Mouse (Mus musculus) heart, embryonic 14.5 days (tissue): ENCODE measurements at regions not wholly inside any gene's neighbourhood (a gene's known extent, or its start where the extent isn't known, plus 50 kb on each side); places are given as distances from the start of the nearest gene placed in this dataset.

Experiments used
- ATAC-seq: fragments of 200-750 bp; cut with Nextera tagmentation; 2 replicates; pipeline ENCODE4 v1.8.0; 2017; ENCODE audit warnings: low read depth, moderate TSS enrichment; ENCODE audit not compliant: insufficient number of reproducible peaks, insufficient read depth, low FRiP score
- H3K27ac ChIP-seq, 2 experiments: fragments of 200-500 bp in 1 of 2; fragments of 300-500 bp in 1 of 2; sonication (generic) in 1 of 2; replicated peaks in 1 of 2; 2 replicates each; pipeline ENCODE4 v1.5.1; 2012 to 2014; ENCODE audit warnings: low read depth in 2 of 2, low read length in 2 of 2, control low read depth in 1 of 2, mild to moderate bottlenecking in 1 of 2, mixed read lengths in 1 of 2; ENCODE audit not compliant: control insufficient read depth in 1 of 2, insufficient read depth in 1 of 2
- H3K27me3 ChIP-seq: fragments of 300-500 bp; sonication (generic); 2 replicates; pipeline ENCODE4 v1.6.1; 2014; ENCODE audit warnings: mild to moderate bottlenecking, low read length, control low read depth; ENCODE audit not compliant: control insufficient read depth, insufficient read depth
- H3K36me3 ChIP-seq: fragments of 300-500 bp; sonication (generic); 2 replicates; pipeline ENCODE4 v1.6.1; 2014; ENCODE audit warnings: mild to moderate bottlenecking, control low read depth, low read length, mixed read lengths; ENCODE audit not compliant: control insufficient read depth, insufficient read depth
- H3K4me1 ChIP-seq, 2 experiments: fragments of 200-500 bp in 1 of 2; fragments of 300-500 bp in 1 of 2; sonication (generic) in 1 of 2; 2 replicates each; pipeline ENCODE4 v1.6.1; 2012 to 2014; ENCODE audit warnings: low read length in 2 of 2, control low read depth in 1 of 2, mixed read lengths in 1 of 2; ENCODE audit not compliant: control insufficient read depth in 2 of 2, insufficient read depth in 2 of 2
- H3K4me2 ChIP-seq: fragments of 300-500 bp; sonication (generic); 2 replicates; pipeline ENCODE4 v1.6.1; 2014; ENCODE audit warnings: mild to moderate bottlenecking, low read length
- H3K4me3 ChIP-seq, 2 experiments: fragments of 200-500 bp in 1 of 2; fragments of 300-500 bp in 1 of 2; sonication (generic) in 1 of 2; 2 replicates each; pipeline ENCODE4 v1.5.1; 2012 to 2014; ENCODE audit warnings: low read length in 2 of 2, mild to moderate bottlenecking in 2 of 2, control low read depth in 1 of 2, low read depth in 1 of 2, moderate library complexity in 1 of 2; ENCODE audit not compliant: control insufficient read depth in 1 of 2, insufficient read depth in 1 of 2
- H3K9ac ChIP-seq: fragments of 300-500 bp; sonication (generic); 2 replicates; pipeline ENCODE4 v1.6.1; 2014; ENCODE audit warnings: mild to moderate bottlenecking, low read length
- H3K9me3 ChIP-seq: fragments of 300-500 bp; sonication (generic); 2 replicates; pipeline ENCODE4 v1.6.1; 2016; ENCODE audit warnings: low read length, control low read depth; ENCODE audit not compliant: control insufficient read depth
- WGBS: fragments of 180-500 bp; shearing (Covaris S2); extraction: QIAGEN DNeasy Blood & Tissue Kit; methylation state at CpG from one replicate; pipeline ENCODE4 v1.1.7; 2014; 5-methylcytosine and 5-hydroxymethylcytosine counted together

DNA sequence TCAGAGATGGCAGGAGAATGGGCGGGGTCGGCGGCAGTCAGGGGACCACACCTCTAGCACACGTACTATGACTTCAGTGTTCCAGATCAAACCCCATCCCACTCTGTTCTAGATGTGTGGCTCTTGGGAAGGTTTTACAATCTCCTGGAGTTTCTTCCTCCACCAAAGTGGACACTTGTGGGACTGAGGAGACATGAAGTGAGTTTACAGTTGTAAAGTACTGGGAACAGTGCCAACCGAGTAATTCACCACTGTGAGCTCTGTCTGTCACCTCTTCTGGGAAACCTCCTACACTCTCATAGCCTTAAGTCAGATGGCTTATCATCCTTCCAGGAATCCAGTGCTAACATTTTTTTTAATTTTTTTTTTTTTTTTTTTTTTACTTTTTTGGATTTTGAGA, 209.1 kb downstream of the Xxylt1 start:
- Histone ChIP-seq H3K36me3 (no peaks in the 10 kb centered on the region), H3K27ac (no peak overlapping the region), H3K4me3 (no peak overlapping the region), H3K9me3 (peaks cover 3% of the 10 kb centered on the region; the same call in 1 of the 2 replicates), H3K27me3 (no peaks in the 10 kb centered on the region), H3K4me1 (peaks cover 16 to 26% of the 10 kb centered on the region in 2 experiments), H3K4me2 (no peak overlapping the region), H3K9ac (no peak overlapping the region)
- no peak for ATAC-seq
- WGBS, result 79% methylated on average over 5 of the region's 5 CpGs

DNA sequence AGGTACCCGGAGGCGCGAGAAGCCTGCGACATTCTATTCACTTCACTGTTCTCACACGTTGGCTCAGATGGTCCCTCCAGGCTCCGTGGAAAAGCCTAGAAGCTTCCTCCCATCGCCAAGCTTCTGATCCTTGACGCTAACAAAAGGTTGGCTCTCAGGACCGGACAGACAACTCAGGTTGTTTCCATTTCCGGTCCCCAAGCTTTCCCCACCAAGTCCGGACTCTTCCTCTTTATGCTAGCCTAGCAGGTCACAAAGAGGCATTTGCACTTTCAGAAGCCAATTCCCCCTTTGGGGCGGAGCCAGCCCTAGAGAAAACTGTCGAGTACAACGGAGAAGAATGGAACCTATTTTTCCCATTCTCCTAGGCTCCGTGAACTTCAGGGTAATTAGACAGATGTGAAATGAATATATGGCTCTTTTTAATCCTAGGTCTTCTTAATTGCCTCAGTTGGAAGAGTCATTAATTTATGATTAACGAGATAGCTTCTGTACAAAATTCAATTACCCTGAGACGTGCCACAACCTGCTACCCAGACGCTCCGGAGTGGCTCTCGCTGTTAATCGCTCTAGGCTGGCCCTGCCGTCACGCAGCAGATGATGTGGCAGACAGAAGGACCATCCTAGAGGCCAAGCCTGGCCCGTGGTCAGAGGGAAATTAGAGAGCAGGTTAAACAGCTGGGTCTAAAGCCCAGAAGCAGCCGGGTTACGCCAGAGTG, 207.6 kb downstream of the Xxylt1 start:
- H3K4me3 ChIP-seq, result no peak overlapping the region
- WGBS, result 41% methylated on average over 26 of the region's 26 CpGs
- peaks cover 16 to 26% of the 10 kb centered on the region in 2 experiments for H3K4me1 ChIP-seq
- H3K27ac ChIP-seq, result no peak overlapping the region; a peak in 1 of 4 replicates
- H3K4me2 ChIP-seq, result peak overlapping the region; percentile 44
- ATAC-seq, result no peak
- H3K27me3 ChIP-seq, result no peaks in the 10 kb centered on the region
- H3K9me3 ChIP-seq, result no peaks in the 10 kb centered on the region
- 0 out of 2 replicates have a peak overlapping the region, but pooled peaks have one; percentile 36 for H3K9ac ChIP-seq
- no peaks in the 10 kb centered on the region for H3K36me3 ChIP-seq

DNA sequence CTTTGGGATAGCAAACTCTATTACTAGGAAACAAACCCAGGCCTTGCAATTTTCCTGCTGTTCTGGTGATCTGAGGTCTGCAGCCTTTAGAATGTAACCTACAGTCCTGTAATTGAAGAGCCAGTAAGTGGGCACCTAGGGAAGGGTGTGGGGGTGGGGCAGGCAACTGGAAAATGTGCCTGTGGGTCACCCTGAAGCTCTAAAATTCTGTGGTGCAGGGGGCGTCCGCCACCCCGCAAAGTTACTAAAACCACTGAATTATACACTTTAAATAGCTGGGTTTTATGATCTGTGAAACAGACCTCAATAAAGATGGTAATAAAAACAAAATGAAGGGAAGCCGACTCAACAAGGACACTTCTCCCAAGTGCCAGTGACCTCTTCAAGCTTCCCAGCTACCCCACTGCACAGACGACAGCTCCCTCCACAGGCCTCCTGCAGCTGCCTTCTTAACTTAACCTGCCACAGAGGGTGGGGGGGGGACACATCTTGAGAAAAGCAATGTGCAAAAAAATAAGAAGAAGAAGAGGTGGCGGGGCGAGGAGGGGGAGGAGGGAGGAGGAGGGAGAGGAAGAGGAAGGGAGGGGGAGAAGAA, 205.9 kb downstream of the Xxylt1 start:
- 0 out of 2 replicates have a peak, but pooled peaks cover 3% of the 10 kb centered on the region for H3K9me3 ChIP-seq
- peaks cover 12 to 25% of the 10 kb centered on the region in 2 experiments for H3K4me1 ChIP-seq
- no peaks in the 10 kb centered on the region for H3K36me3 ChIP-seq
- no peaks in the 10 kb centered on the region for H3K27me3 ChIP-seq
- H3K4me2 ChIP-seq, result no peak overlapping the region
- H3K27ac ChIP-seq, result no peak overlapping the region
- no peak overlapping the region for H3K4me3 ChIP-seq
- no peak for ATAC-seq
- 72% methylated on average over 7 of the region's 7 CpGs for WGBS
- H3K9ac ChIP-seq, result no peak overlapping the region

DNA sequence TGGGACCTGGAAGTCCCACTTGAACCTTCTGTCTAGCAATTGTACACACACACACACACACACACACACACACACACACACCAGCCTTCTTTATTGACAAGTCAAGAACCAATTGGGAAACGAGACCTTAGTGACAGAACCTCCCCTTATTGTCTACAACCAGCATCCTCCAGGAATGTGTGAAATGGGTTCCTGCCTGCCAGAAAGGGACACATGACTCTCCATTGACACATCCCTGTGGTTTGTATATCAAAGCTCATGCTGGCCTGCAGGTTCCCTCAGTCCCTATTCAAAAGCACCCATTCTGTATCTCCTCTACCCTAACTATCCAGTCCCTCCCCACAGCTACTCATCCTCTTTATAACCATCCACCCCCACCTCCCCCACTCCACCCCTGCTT, 202.4 kb downstream of the Xxylt1 start:
- no peak overlapping the region for H3K4me2 ChIP-seq
- no peak for ATAC-seq
- H3K27me3 ChIP-seq, result no peaks in the 10 kb centered on the region
- H3K4me1 ChIP-seq, result peaks cover 3 to 9% of the 10 kb centered on the region in 2 experiments; a peak in 2 of 4 replicates
- H3K36me3 ChIP-seq, result no peaks in the 10 kb centered on the region
- no peak overlapping the region for H3K9ac ChIP-seq
- H3K9me3 ChIP-seq, result 0 out of 2 replicates have a peak, but pooled peaks cover 3% of the 10 kb centered on the region
- 69% methylated on average over 1 of the region's 1 CpGs for WGBS
- H3K27ac ChIP-seq, result no peak overlapping the region
- no peak overlapping the region for H3K4me3 ChIP-seq

DNA sequence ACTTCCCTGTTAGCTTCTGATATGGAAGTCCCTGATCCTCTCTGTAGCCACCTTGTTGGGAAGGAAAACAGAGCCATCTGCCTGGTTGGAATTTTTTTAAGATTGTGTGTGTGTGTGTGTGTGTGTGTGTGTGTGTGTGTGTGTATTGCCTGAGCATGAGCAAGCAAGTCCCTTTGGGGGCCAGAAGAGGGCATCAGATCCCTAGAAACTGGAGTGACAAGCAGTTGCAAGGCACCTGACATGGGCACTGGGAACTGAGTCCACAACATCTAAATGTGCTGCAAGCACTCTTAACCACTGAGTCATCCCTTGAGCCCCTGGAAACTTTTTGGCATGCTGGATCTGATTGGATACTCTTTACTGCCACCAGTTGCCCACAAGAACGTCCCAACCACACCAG, 201.4 kb downstream of the Xxylt1 start:
- WGBS, result 89% methylated on average over 1 of the region's 1 CpGs
- no peak overlapping the region for H3K27ac ChIP-seq
- no peaks in the 10 kb centered on the region for H3K36me3 ChIP-seq
- H3K4me1 ChIP-seq, result peaks cover 3 to 6% of the 10 kb centered on the region in 2 experiments; a peak in 2 of 4 replicates
- no peak for ATAC-seq
- no peak overlapping the region for H3K4me2 ChIP-seq
- no peaks in the 10 kb centered on the region for H3K27me3 ChIP-seq
- 0 out of 2 replicates have a peak, but pooled peaks cover 3% of the 10 kb centered on the region for H3K9me3 ChIP-seq
- H3K4me3 ChIP-seq, result no peak overlapping the region
- no peak overlapping the region for H3K9ac ChIP-seq

DNA sequence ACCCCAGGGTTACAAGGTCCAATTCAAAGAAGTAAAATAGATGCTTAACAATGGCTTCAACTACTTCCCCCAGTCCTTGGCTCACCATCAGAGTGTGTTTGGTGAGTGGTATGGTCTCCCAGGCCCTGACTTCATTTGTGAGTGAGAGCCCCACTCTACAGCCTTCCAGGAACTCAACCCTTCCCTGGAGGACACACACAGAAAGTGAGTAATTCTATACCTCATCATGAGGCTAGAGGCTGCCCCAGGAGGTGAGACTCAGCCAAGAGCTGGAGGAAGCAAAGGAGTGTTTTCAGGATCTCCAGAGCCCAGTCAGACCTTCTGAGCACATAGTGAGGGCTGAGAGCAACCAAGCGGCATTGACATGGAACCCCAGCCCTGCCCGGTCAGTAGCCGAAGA, 200.6 kb downstream of the Xxylt1 start:
- no peak overlapping the region for H3K4me3 ChIP-seq
- ATAC-seq, result no peak
- H3K27ac ChIP-seq, result no peak overlapping the region
- H3K4me2 ChIP-seq, result no peak overlapping the region
- H3K4me1 ChIP-seq, result peaks cover 3 to 6% of the 10 kb centered on the region in 2 experiments; a peak in 2 of 4 replicates
- H3K9ac ChIP-seq, result no peak overlapping the region
- 0 out of 2 replicates have a peak, but pooled peaks cover 3% of the 10 kb centered on the region for H3K9me3 ChIP-seq
- WGBS, result 96% methylated on average over 3 of the region's 3 CpGs
- no peaks in the 10 kb centered on the region for H3K27me3 ChIP-seq
- H3K36me3 ChIP-seq, result no peaks in the 10 kb centered on the region

DNA sequence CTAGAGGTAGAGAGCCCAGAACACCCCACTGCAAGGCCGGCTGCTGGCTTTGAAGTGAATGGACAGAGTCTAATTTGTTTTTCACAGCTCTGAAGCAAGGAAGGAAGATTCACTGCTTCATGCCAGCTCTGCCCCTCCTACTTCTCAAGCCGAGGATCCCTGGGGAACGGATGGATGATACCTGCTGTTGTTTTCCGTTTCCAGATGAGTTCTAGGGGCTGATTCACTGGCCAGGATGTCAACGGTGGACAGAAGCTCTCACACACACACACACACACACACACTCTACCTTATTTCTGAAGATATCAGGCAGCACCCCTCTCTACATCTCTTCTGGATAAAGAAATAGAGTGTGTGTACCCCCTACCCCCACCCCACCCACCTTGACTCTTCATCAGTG, 200.0 kb downstream of the Xxylt1 start:
- no peak overlapping the region for H3K4me3 ChIP-seq
- no peaks in the 10 kb centered on the region for H3K36me3 ChIP-seq
- no peak overlapping the region for H3K4me2 ChIP-seq
- H3K9me3 ChIP-seq, result 0 out of 2 replicates have a peak, but pooled peaks cover 3% of the 10 kb centered on the region
- no peaks in the 10 kb centered on the region for H3K27me3 ChIP-seq
- no peak overlapping the region for H3K27ac ChIP-seq
- no peak for ATAC-seq
- H3K4me1 ChIP-seq, result peaks cover 3 to 6% of the 10 kb centered on the region in 2 experiments; a peak in 2 of 4 replicates
- H3K9ac ChIP-seq, result no peak overlapping the region
- 69% methylated on average over 5 of the region's 5 CpGs for WGBS
